ENCODE assay signal across 23 mouse cellular contexts in the genomic region with DNA sequence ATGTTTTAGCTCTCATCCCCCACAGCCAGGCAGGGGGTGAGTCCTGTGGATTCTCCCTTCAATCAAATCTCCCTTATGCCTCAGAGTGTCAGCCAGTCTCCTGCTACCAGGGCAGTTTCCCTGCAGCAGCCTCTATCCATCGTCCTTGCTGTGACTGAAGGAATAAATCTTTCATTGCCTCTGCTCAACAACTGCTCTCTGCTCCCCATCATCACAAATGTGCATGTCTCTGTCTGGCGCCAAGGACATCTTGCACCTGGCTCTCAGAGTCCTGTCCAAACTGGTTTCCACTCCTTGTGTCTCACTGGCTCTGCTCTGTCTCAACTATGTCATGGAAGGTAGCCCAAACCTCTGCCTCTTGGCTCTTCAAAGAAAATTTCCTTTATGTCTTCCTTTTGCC. TPM values are rescaled to one million over a fixed set of nuclear protein-coding genes. Genes with fewer than 3 reads are reported as not detected.
DNase-seq lines count a peak whose midpoint lies in the region; ATAC-seq and TF ChIP-seq lines count a peak whose summit lies in the region.
"Had no signal": no experiment of that assay in that cellular context is flagged by ENCODE, and none has a peak within 500 bp of the region (broad histone marks: within the 10 kb centered on the region; RNA-seq: fewer than 3 reads in every experiment).

No protein-coding gene starts in this region.

- TF ChIP-seq CTCF in lung, adult 2 months (IDR thresholded peaks at IDR 0.05; ENCODE audit: insufficient read depth, low read length): no peak
- TF ChIP-seq CTCF in lung, postnatal 0 days (IDR thresholded peaks at IDR 0.05): no peak
- TF ChIP-seq CTCF in heart, adult 2 months (IDR thresholded peaks at IDR 0.05): no peak

- no peak for DNase-seq in hindbrain, embryonic 14.5 days (ENCODE audit: low spot score)
- DNase-seq in lung, adult 2 months: peak; percentile 3
- no peak for DNase-seq in lung, postnatal 0 days (ENCODE audit: low spot score)
- no peak for DNase-seq in heart, adult 2 months
- DNase-seq in gastrocnemius, postnatal 14 days: no peak
- DNase-seq: adrenal gland, postnatal 14 days; cerebellum, adult 2 months; gastrocnemius, postnatal 36 days; heart, postnatal 14 days; right cerebral cortex, postnatal 14 days; thymus, postnatal 14 days had no signal

- H3K4me2 ChIP-seq in hindbrain, embryonic 14.5 days (replicated peaks): no peak overlapping the region
- H3K4me2 ChIP-seq in hindbrain, embryonic 16.5 days (ENCODE audit: low read length): no peak overlapping the region
- no peak overlapping the region for H3K4me2 ChIP-seq in lung, postnatal 0 days (replicated peaks; ENCODE audit: low read depth, low read length)
- no peak overlapping the region for H3K4me2 ChIP-seq in limb, embryonic 13.5 days (replicated peaks)
- H3K4me2 ChIP-seq in neural tube, embryonic 12.5 days (replicated peaks): no peak overlapping the region
- H3K4me2 ChIP-seq: heart, embryonic 11.5 days; liver, embryonic 11.5 days; midbrain, embryonic 13.5 days had no signal

- no peak overlapping the region for H3K9ac ChIP-seq in hindbrain, embryonic 14.5 days
- no peak overlapping the region for H3K9ac ChIP-seq in hindbrain, embryonic 16.5 days (ENCODE audit: low read depth, low read length)
- no peak overlapping the region for H3K9ac ChIP-seq in lung, postnatal 0 days (replicated peaks; ENCODE audit: low read depth)
- H3K9ac ChIP-seq in limb, embryonic 13.5 days: no peak overlapping the region
- H3K9ac ChIP-seq in neural tube, embryonic 12.5 days: no peak overlapping the region
- no peak overlapping the region for H3K9ac ChIP-seq in heart, adult 2 months (ENCODE audit: low read depth, low read length)
- H3K9ac ChIP-seq: midbrain, embryonic 13.5 days had no signal

- no peaks in the 10 kb centered on the region for H3K79me2 ChIP-seq in heart, adult 2 months (replicated peaks; ENCODE audit: control insufficient read depth, insufficient read depth, low read length)

- no peak for TF ChIP-seq POLR2A in lung, adult 2 months (IDR thresholded peaks at IDR 0.05; ENCODE audit: borderline replicate concordance, extremely low read depth, low read depth, low read length)
- TF ChIP-seq POLR2A in heart, adult 2 months (IDR thresholded peaks at IDR 0.05; ENCODE audit: insufficient read depth, low read depth, low read length): no peak

- H3K27ac ChIP-seq in hindbrain, embryonic 14.5 days: 0 out of 2 replicates have a peak overlapping the region, but pooled peaks have one; percentile 47
- no peak overlapping the region for H3K27ac ChIP-seq in hindbrain, embryonic 16.5 days (ENCODE audit: low read depth, low read length)
- no peak overlapping the region for H3K27ac ChIP-seq in lung, postnatal 0 days (ENCODE audit: low read length)
- 0 out of 2 replicates have a peak overlapping the region, but pooled peaks have one; percentile 3 for H3K27ac ChIP-seq in limb, embryonic 13.5 days
- H3K27ac ChIP-seq in neural tube, embryonic 12.5 days: no peak overlapping the region
- H3K27ac ChIP-seq in heart, adult 2 months: no peak overlapping the region
- H3K27ac ChIP-seq: hindbrain, postnatal 0 days; kidney, postnatal 0 days; macrophage; midbrain, embryonic 13.5 days had no signal

- H3K4me3 ChIP-seq in hindbrain, embryonic 14.5 days (replicated peaks; ENCODE audit: low read length): no peak overlapping the region
- H3K4me3 ChIP-seq in hindbrain, embryonic 16.5 days (ENCODE audit: low read length): no peak overlapping the region
- H3K4me3 ChIP-seq in lung, adult 2 months (replicated peaks; ENCODE audit: extremely low read depth, low read depth, low read length): no peak overlapping the region
- no peak overlapping the region for H3K4me3 ChIP-seq in lung, postnatal 0 days (ENCODE audit: low read depth, low read length)
- H3K4me3 ChIP-seq in limb, embryonic 13.5 days: no peak overlapping the region
- no peak overlapping the region for H3K4me3 ChIP-seq in neural tube, embryonic 12.5 days
- H3K4me3 ChIP-seq in heart, adult 2 months: no peak overlapping the region
- H3K4me3 ChIP-seq: midbrain, embryonic 13.5 days; myocyte had no signal

- H3K4me1 ChIP-seq in hindbrain, embryonic 14.5 days (replicated peaks; ENCODE audit: control insufficient read depth, insufficient read depth, low read length): peaks cover 6% of the 10 kb centered on the region; the same call in 1 of the 2 replicates
- no peaks in the 10 kb centered on the region; the same call in 1 of the 2 replicates for H3K4me1 ChIP-seq in hindbrain, embryonic 16.5 days (ENCODE audit: control insufficient read depth, insufficient read depth, low read depth, low read length)
- H3K4me1 ChIP-seq in lung, adult 2 months (ENCODE audit: control insufficient read depth, insufficient read depth, low read length): no peaks in the 10 kb centered on the region
- no peaks in the 10 kb centered on the region for H3K4me1 ChIP-seq in lung, postnatal 0 days (ENCODE audit: insufficient read depth, low read depth, low read length)
- H3K4me1 ChIP-seq in limb, embryonic 13.5 days: peaks cover 24% of the 10 kb centered on the region
- H3K4me1 ChIP-seq in neural tube, embryonic 12.5 days: peaks cover 21% of the 10 kb centered on the region
- H3K4me1 ChIP-seq in heart, adult 2 months (ENCODE audit: control insufficient read depth, insufficient read depth, low read length): no peaks in the 10 kb centered on the region
- H3K4me1 ChIP-seq: midbrain, embryonic 13.5 days had no signal

- WGBS in hindbrain, embryonic 14.5 days: 45% methylated on average over 2 of the region's 2 CpGs
- 42% methylated on average over 2 of the region's 2 CpGs for WGBS in hindbrain, embryonic 16.5 days
- WGBS in lung, adult 2 months: 26% methylated on average over 2 of the region's 2 CpGs
- 43% methylated on average over 2 of the region's 2 CpGs for WGBS in lung, postnatal 0 days
- WGBS in limb, embryonic 13.5 days: 11% methylated on average over 2 of the region's 2 CpGs
- WGBS in neural tube, embryonic 12.5 days: 18% methylated on average over 2 of the region's 2 CpGs
- 44% methylated on average over 2 of the region's 2 CpGs for WGBS in heart, adult 2 months

- no peak for TF ChIP-seq EP300 in lung, postnatal 0 days (IDR thresholded peaks at IDR 0.05)
- no peak for TF ChIP-seq EP300 in heart, adult 2 months (IDR thresholded peaks at IDR 0.05; ENCODE audit: insufficient read depth, low read depth, low read length)

- no peak for ATAC-seq in hindbrain, embryonic 14.5 days (ENCODE audit: low FRiP score)
- no peak for ATAC-seq in hindbrain, embryonic 16.5 days
- no peak for ATAC-seq in lung, postnatal 0 days
- no peak for ATAC-seq in limb, embryonic 13.5 days (ENCODE audit: low FRiP score, low read depth)
- peak; percentile 54; the same call in 1 of the 2 replicates for ATAC-seq in neural tube, embryonic 12.5 days (ENCODE audit: low FRiP score, low read depth)
- ATAC-seq: hindbrain, postnatal 0 days; midbrain, embryonic 13.5 days had no signal

- H3K27me3 ChIP-seq in hindbrain, embryonic 14.5 days (ENCODE audit: control insufficient read depth, insufficient read depth, low read length): no peaks in the 10 kb centered on the region
- no peaks in the 10 kb centered on the region for H3K27me3 ChIP-seq in hindbrain, embryonic 16.5 days (replicated peaks; ENCODE audit: control insufficient read depth, insufficient read depth, low read length)
- H3K27me3 ChIP-seq in lung, postnatal 0 days (replicated peaks; ENCODE audit: insufficient read depth, low read length): no peaks in the 10 kb centered on the region
- H3K27me3 ChIP-seq in limb, embryonic 13.5 days: peaks cover 7% of the 10 kb centered on the region; the same call in 1 of the 2 replicates
- no peaks in the 10 kb centered on the region for H3K27me3 ChIP-seq in neural tube, embryonic 12.5 days (replicated peaks)
- H3K27me3 ChIP-seq in heart, adult 2 months (ENCODE audit: control insufficient read depth, insufficient read depth, low read length): no peaks in the 10 kb centered on the region
- H3K27me3 ChIP-seq: midbrain, embryonic 13.5 days had no signal

- no peaks in the 10 kb centered on the region for H3K9me3 ChIP-seq in hindbrain, embryonic 14.5 days (ENCODE audit: control insufficient read depth, low read length)
- no peaks in the 10 kb centered on the region for H3K9me3 ChIP-seq in hindbrain, embryonic 16.5 days (ENCODE audit: control insufficient read depth, low read length)
- no peaks in the 10 kb centered on the region for H3K9me3 ChIP-seq in lung, postnatal 0 days (ENCODE audit: low read length)
- H3K9me3 ChIP-seq in limb, embryonic 13.5 days: no peaks in the 10 kb centered on the region
- H3K9me3 ChIP-seq in neural tube, embryonic 12.5 days: no peaks in the 10 kb centered on the region
- H3K9me3 ChIP-seq: midbrain, embryonic 13.5 days had no signal

- intact Hi-C loops in heart, adult 2 months (cut with DNase I): no loop called here
- intact Hi-C loops in gastrocnemius, postnatal 14 days (cut with DNase I; ENCODE audit: low total_unique reads): no loop called here

- no peaks in the 10 kb centered on the region for H3K36me3 ChIP-seq in hindbrain, embryonic 14.5 days (replicated peaks; ENCODE audit: control insufficient read depth, insufficient read depth)
- H3K36me3 ChIP-seq in hindbrain, embryonic 16.5 days (ENCODE audit: control insufficient read depth, insufficient read depth, low read length): no peaks in the 10 kb centered on the region
- no peaks in the 10 kb centered on the region for H3K36me3 ChIP-seq in lung, postnatal 0 days (ENCODE audit: insufficient read depth, low read length)
- no peaks in the 10 kb centered on the region for H3K36me3 ChIP-seq in limb, embryonic 13.5 days
- no peaks in the 10 kb centered on the region for H3K36me3 ChIP-seq in neural tube, embryonic 12.5 days
- H3K36me3 ChIP-seq in heart, adult 2 months (ENCODE audit: control insufficient read depth, insufficient read depth, low read length): no peaks in the 10 kb centered on the region
- H3K36me3 ChIP-seq: midbrain, embryonic 13.5 days had no signal

RNA-seq across cellular contexts. Expression of a gene that starts 43.1 kb away (rescaled TPM):
- 49.3 and 56.9 TPM in 2 replicates for polyA plus RNA-seq in hindbrain, embryonic 14.5 days (2014; fragmentation: Nextera tagmentation; extraction: Ambion mirVana)
- polyA plus RNA-seq in hindbrain, embryonic 16.5 days (2015; fragmentation: Nextera tagmentation; extraction: Ambion mirVana): 38.6 and 42.0 TPM in 2 replicates
- polyA plus RNA-seq in lung, adult 2 months (2012; rRNA removed): 2.2 and 4.1 TPM in 2 replicates
- polyA plus RNA-seq in lung, postnatal 0 days (2015; fragmentation: Nextera tagmentation; extraction: Ambion mirVana): 51.3 and 53.0 TPM in 2 replicates
- polyA plus RNA-seq in limb, embryonic 13.5 days (2015; fragmentation: Nextera tagmentation; extraction: Ambion mirVana): 97.3 and 103 TPM in 2 replicates
- 88.6 and 93.2 TPM in 2 replicates for polyA plus RNA-seq in neural tube, embryonic 12.5 days (2016; fragmentation: Nextera tagmentation; extraction: Ambion mirVana)
- total RNA-seq in heart, adult 2 months (2021): 10 to 100 TPM; 20.6 to 21.2 TPM
- polyA plus RNA-seq in heart, adult 2 months (2012; rRNA removed): 3.9 and 7.8 TPM in 2 replicates
- total RNA-seq in gastrocnemius, postnatal 14 days (2021): 10 to 100 TPM; 15.2 to 21.2 TPM

RNA-seq across cellular contexts. Expression of a gene that starts 58.5 kb away (rescaled TPM):
- polyA plus RNA-seq in hindbrain, embryonic 14.5 days (2014; fragmentation: Nextera tagmentation; extraction: Ambion mirVana): 2.5 TPM in 1 of 2 replicates, not detected in the other
- 0.34 TPM in 1 of 2 replicates, not detected in the other for polyA plus RNA-seq in hindbrain, embryonic 16.5 days (2015; fragmentation: Nextera tagmentation; extraction: Ambion mirVana)
- polyA plus RNA-seq in lung, adult 2 months (2012; rRNA removed): not detected in 2 replicates
- not detected in 2 replicates for polyA plus RNA-seq in lung, postnatal 0 days (2015; fragmentation: Nextera tagmentation; extraction: Ambion mirVana)
- polyA plus RNA-seq in limb, embryonic 13.5 days (2015; fragmentation: Nextera tagmentation; extraction: Ambion mirVana): 15.4 and 15.7 TPM in 2 replicates
- 2.0 and 2.3 TPM in 2 replicates for polyA plus RNA-seq in neural tube, embryonic 12.5 days (2016; fragmentation: Nextera tagmentation; extraction: Ambion mirVana)
- total RNA-seq in heart, adult 2 months (2021): not detected
- not detected in 2 replicates for polyA plus RNA-seq in heart, adult 2 months (2012; rRNA removed)
- total RNA-seq in gastrocnemius, postnatal 14 days (2021): not detected
- total RNA-seq: adrenal gland, postnatal 14 days; gastrocnemius, postnatal 36 days; heart, postnatal 14 days; hindbrain, postnatal 0 days had no signal
- polyA plus RNA-seq: cerebellum, adult 2 months; frontal cortex, adult 2 months; kidney, postnatal 0 days; macrophage; myocyte; spleen, adult 2 months had no signal

Comparison
In these comparisons a context has a peak if more than half of its experiments do, and no peak if none do; other contexts are left out.
1. H3K27ac ChIP-seq: peak in hindbrain, embryonic 14.5 days (single experiment) and limb, embryonic 13.5 days (single experiment); none in hindbrain, embryonic 16.5 days (single experiment), lung, postnatal 0 days (single experiment), neural tube, embryonic 12.5 days (single experiment) and heart, adult 2 months (single experiment).